Mouse (Mus musculus): ENCODE data around the gene B4galnt1. TPM values are rescaled to one million over a fixed set of nuclear protein-coding genes. Genes with fewer than 3 reads are reported as not detected.
A peak's percentile ranks its signal among the peaks of the same experiment; 100 is the strongest.
"Not testable (repeated sequence)": the region's sequence is repeated elsewhere in the genome, so short reads cannot be mapped to it uniquely, and the experiment has no call there.

B4galnt1 gene
- total and polyA plus RNA-seq, 3 experiments, result 0.98 to 17.5 (median 2.3) TPM

- no peaks in the 10 kb centered on the region for H3K79me2 ChIP-seq (replicated peaks; ENCODE audit: control insufficient read depth, extremely low read depth, insufficient read depth, poor library complexity, severe bottlenecking)
- TF ChIP-seq MAFK (IDR thresholded peaks at IDR 0.05; ENCODE audit: insufficient replicate concordance, low read length), result no peak
- no peak for TF ChIP-seq RCOR1 (conservative IDR thresholded peaks at IDR 0.05; ENCODE audit: low read depth, low read length)
- no peak for TF ChIP-seq MEF2A (IDR thresholded peaks at IDR 0.05; ENCODE audit: borderline replicate concordance, low read depth, low read length)
- no peak for TF ChIP-seq NRF1 (IDR thresholded peaks at IDR 0.05; ENCODE audit: low read depth, low read length)
- no peak for TF ChIP-seq EP300 (IDR thresholded peaks at IDR 0.05; ENCODE audit: low read length)
- no peak for TF ChIP-seq E2F4 (IDR thresholded peaks at IDR 0.05; ENCODE audit: insufficient replicate concordance, low read depth, low read length)
- TF ChIP-seq POLR2A (IDR thresholded peaks at IDR 0.05; ENCODE audit: low read depth, low read length), result no peak
- no peak for TF ChIP-seq IRF4 (IDR thresholded peaks at IDR 0.05; ENCODE audit: low read depth, low read length)
- no peak for TF ChIP-seq TCF12 (IDR thresholded peaks at IDR 0.05; ENCODE audit: low read depth, low read length)
- no peak for TF ChIP-seq SIN3A (IDR thresholded peaks at IDR 0.05; ENCODE audit: low read length)
- TF ChIP-seq BHLHE40 (IDR thresholded peaks at IDR 0.05; ENCODE audit: low read depth, low read length), result no peak
- no peak for TF ChIP-seq HCFC1 (IDR thresholded peaks at IDR 0.05; ENCODE audit: low read depth, low read length)
- H3K36me3 ChIP-seq (replicated peaks in 1 of 2; ENCODE audit: control insufficient read depth in 1 of 2, insufficient read depth in 1 of 2, low read length in 1 of 2), result no peaks in the 10 kb centered on the region
- peaks cover 5 to 9% of the 10 kb centered on the region in 2 experiments; a peak in 3 of 4 replicates for H3K4me1 ChIP-seq (ENCODE audit: control insufficient read depth in 1 of 2, insufficient read depth in 2 of 2)
- DNase-seq (ENCODE audit: extremely low read depth), result no peak
- no peak overlapping the region for H3K4me3 ChIP-seq (replicated peaks in 1 of 3; ENCODE audit: low read depth in 2 of 3, low read length in 2 of 3, poor library complexity in 1 of 3)
- in situ Hi-C loops (cut with MboI; ENCODE audit: low pct_ligation_motif_present, low pct_unique_long_range_greater_than_20kb, low sequenced_read_pairs), result no loop called here
- dilution Hi-C loops (cut with MboI; ENCODE audit: extremely low pct_ligation_motif_present, extremely low pct_unique_long_range_greater_than_20kb, low sequenced_read_pairs), result no loop called here
- H3K9me3 ChIP-seq (replicated peaks; ENCODE audit: low read length), result peaks cover 13% of the 10 kb centered on the region
- H3K9ac ChIP-seq (ENCODE audit: insufficient read depth, low read depth), result no peak overlapping the region
- H3K4me2 ChIP-seq (ENCODE audit: insufficient read depth, low read depth, poor library complexity, severe bottlenecking), result no peak overlapping the region
- H3K27ac ChIP-seq (ENCODE audit: insufficient read depth, low read depth), result no peak overlapping the region
- H3K27me3 ChIP-seq (replicated peaks), result peaks cover 1% of the 10 kb centered on the region
These were observed 4.3 kb upstream of the B4galnt1 start for GRCm38 (mm10) chr10:127160728-127161127.

GRCm38 (mm10) chr10:127162771-127163261 lies 2.2 kb upstream of the B4galnt1 start:
- H3K4me2 ChIP-seq (ENCODE audit: insufficient read depth, low read depth, poor library complexity, severe bottlenecking); H3K79me2 ChIP-seq (replicated peaks; ENCODE audit: control insufficient read depth, extremely low read depth, insufficient read depth, poor library complexity, severe bottlenecking); H3K36me3 ChIP-seq (replicated peaks in 1 of 2; ENCODE audit: control insufficient read depth in 1 of 2, insufficient read depth in 1 of 2, low read length in 1 of 2); H3K27ac ChIP-seq (ENCODE audit: insufficient read depth, low read depth); H3K4me3 ChIP-seq (replicated peaks in 1 of 3; ENCODE audit: low read depth in 2 of 3, low read length in 2 of 3, poor library complexity in 1 of 3); dilution Hi-C loops (cut with MboI; ENCODE audit: extremely low pct_ligation_motif_present, extremely low pct_unique_long_range_greater_than_20kb, low sequenced_read_pairs); in situ Hi-C loops (cut with MboI; ENCODE audit: low pct_ligation_motif_present, low pct_unique_long_range_greater_than_20kb, low sequenced_read_pairs); H3K27me3 ChIP-seq (replicated peaks); H3K9ac ChIP-seq (ENCODE audit: insufficient read depth, low read depth): not testable (repeated sequence)
- peaks cover 23% of the 10 kb centered on the region for H3K9me3 ChIP-seq (replicated peaks; ENCODE audit: low read length)
- peaks cover 10 to 15% of the 10 kb centered on the region in 2 experiments for H3K4me1 ChIP-seq (ENCODE audit: control insufficient read depth in 1 of 2, insufficient read depth in 2 of 2)
- 0 out of 2 replicates have a peak, but pooled peaks have one; percentile 4 for TF ChIP-seq BHLHE40 (IDR thresholded peaks at IDR 0.05; ENCODE audit: low read depth, low read length)
- peak; percentile 26 for DNase-seq (ENCODE audit: extremely low read depth)

GRCm38 (mm10) chr10:127164190-127164589 lies 835 bp upstream of the B4galnt1 start:
- DNase-seq (ENCODE audit: extremely low read depth), result no peak
- in situ Hi-C loops (cut with MboI; ENCODE audit: low pct_ligation_motif_present, low pct_unique_long_range_greater_than_20kb, low sequenced_read_pairs) (no loop called here), dilution Hi-C loops (cut with MboI; ENCODE audit: extremely low pct_ligation_motif_present, extremely low pct_unique_long_range_greater_than_20kb, low sequenced_read_pairs) (no loop called here)
- TF ChIP-seq TBP (conservative IDR thresholded peaks at IDR 0.05; ENCODE audit: low read depth, low read length), result peak; percentile 59; the same call in 1 of the 2 replicates
- no peak for TF ChIP-seq MAFK (IDR thresholded peaks at IDR 0.05; ENCODE audit: insufficient replicate concordance, low read length)
- no peak for TF ChIP-seq CTCF (conservative IDR thresholded peaks at IDR 0.05 in 1 of 2, IDR thresholded peaks at IDR 0.05 in 1 of 2; ENCODE audit: low read depth in 2 of 2, low read length in 2 of 2)
- no peak for TF ChIP-seq BHLHE40 (IDR thresholded peaks at IDR 0.05; ENCODE audit: low read depth, low read length)
- no peak for TF ChIP-seq NELFE (IDR thresholded peaks at IDR 0.05; ENCODE audit: low read depth, low read length)
- Histone ChIP-seq H3K9ac (ENCODE audit: insufficient read depth, low read depth) (peak overlapping the region; percentile 24; the same call in 1 of the 2 replicates), H3K4me2 (ENCODE audit: insufficient read depth, low read depth, poor library complexity, severe bottlenecking) (peak overlapping the region; percentile 41; the same call in 1 of the 2 replicates), H3K4me3 (replicated peaks in 1 of 3; ENCODE audit: low read depth in 2 of 3, low read length in 2 of 3, poor library complexity in 1 of 3) (no peak overlapping the region), H3K27ac (ENCODE audit: insufficient read depth, low read depth) (no peak overlapping the region), H3K27me3 (replicated peaks) (peaks cover 3% of the 10 kb centered on the region), H3K36me3 (replicated peaks in 1 of 2; ENCODE audit: control insufficient read depth in 1 of 2, insufficient read depth in 1 of 2, low read length in 1 of 2) (no peaks in the 10 kb centered on the region), H3K4me1 (ENCODE audit: control insufficient read depth in 1 of 2, insufficient read depth in 2 of 2) (peaks cover 10 to 15% of the 10 kb centered on the region in 2 experiments), H3K9me3 (replicated peaks; ENCODE audit: low read length) (peaks cover 23% of the 10 kb centered on the region), H3K79me2 (replicated peaks; ENCODE audit: control insufficient read depth, extremely low read depth, insufficient read depth, poor library complexity, severe bottlenecking) (no peaks in the 10 kb centered on the region; the same call in 1 of the 2 replicates)

Data from CH12.LX (cell line).